Mouse (Mus musculus): ENCODE measurements around the gene Gucd1. TPM values are rescaled to one million over a fixed set of nuclear protein-coding genes. Genes with fewer than 3 reads are reported as not detected.
"Not testable (repeated sequence)": the region's sequence is repeated elsewhere in the genome, so short reads cannot be mapped to it uniquely, and the experiment has no call there.

The Gucd1 gene
- polyA plus RNA-seq, 1 experiment from 2014 or later: 31.9 TPM

- H3K27ac ChIP-seq (replicated peaks): no peak overlapping the region
- H3K9me3 ChIP-seq: 0 out of 2 replicates have a peak, but pooled peaks cover 2% of the 10 kb centered on the region
- H3K36me3 ChIP-seq (replicated peaks): no peaks in the 10 kb centered on the region
- H3K27me3 ChIP-seq (replicated peaks; ENCODE audit: low read depth, poor library complexity, severe bottlenecking): no peaks in the 10 kb centered on the region
- no peak for DNase-seq (ENCODE audit: low spot score)
- peaks cover 2% of the 10 kb centered on the region for H3K4me1 ChIP-seq
- no peak overlapping the region for H3K4me3 ChIP-seq
- WGBS: 91% methylated on average over 8 of the region's 8 CpGs
Measured at GRCm38 (mm10) chr10:75405916-75406315, 111.9 kb downstream of the Gucd1 start.

GRCm38 (mm10) chr10:75400958-75401357 lies 116.8 kb downstream of the Gucd1 start, which contains the start of gene Upb1:
Upb1 (plus strand) TSS chr10:75401115.
- Histone ChIP-seq H3K27ac (replicated peaks) (no peak within 1 kb of the TSS), H3K9me3 (0 out of 2 replicates have a peak, but pooled peaks cover 2% of the 10 kb centered on the region), H3K27me3 (replicated peaks; ENCODE audit: low read depth, poor library complexity, severe bottlenecking) (no peaks in the 10 kb centered on the region), H3K4me1 (peaks cover 6% of the 10 kb centered on the region), H3K4me3 (no peak within 1 kb of the TSS), H3K36me3 (replicated peaks) (no peaks in the 10 kb centered on the region)
- WGBS: 84% methylated on average over 4 of the region's 4 CpGs
- DNase-seq (ENCODE audit: low spot score): no peak

DNA sequence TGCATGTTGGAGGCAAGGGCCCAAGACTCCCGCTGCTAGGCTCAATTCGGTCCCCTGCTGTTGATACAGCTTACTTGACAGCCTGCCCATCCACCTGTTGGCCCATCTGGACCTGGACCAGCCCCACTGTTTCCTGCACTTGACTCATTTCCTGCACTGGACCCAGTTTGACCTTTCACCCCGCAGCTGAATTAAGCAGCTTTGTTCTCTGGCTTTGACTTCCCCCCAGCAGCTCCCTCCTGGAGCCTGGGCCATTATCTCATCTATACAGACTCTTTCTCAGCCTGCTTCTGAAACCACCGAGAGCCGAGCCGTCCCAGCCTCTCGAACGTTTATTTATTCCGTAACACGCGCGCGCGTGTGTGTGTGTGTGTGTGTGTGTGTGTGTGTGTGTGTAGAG lies 120.8 kb downstream of the Gucd1 start:
- Histone ChIP-seq H3K9me3 (no peaks in the 10 kb centered on the region), H3K4me3 (no peak overlapping the region), H3K36me3 (replicated peaks) (no peaks in the 10 kb centered on the region), H3K4me1 (peaks cover 6% of the 10 kb centered on the region), H3K27me3 (replicated peaks; ENCODE audit: low read depth, poor library complexity, severe bottlenecking) (no peaks in the 10 kb centered on the region), H3K27ac (replicated peaks) (no peak overlapping the region)
- peak; percentile 31 for DNase-seq (ENCODE audit: low spot score)
- WGBS: 53% methylated on average over 14 of the region's 14 CpGs

DNA sequence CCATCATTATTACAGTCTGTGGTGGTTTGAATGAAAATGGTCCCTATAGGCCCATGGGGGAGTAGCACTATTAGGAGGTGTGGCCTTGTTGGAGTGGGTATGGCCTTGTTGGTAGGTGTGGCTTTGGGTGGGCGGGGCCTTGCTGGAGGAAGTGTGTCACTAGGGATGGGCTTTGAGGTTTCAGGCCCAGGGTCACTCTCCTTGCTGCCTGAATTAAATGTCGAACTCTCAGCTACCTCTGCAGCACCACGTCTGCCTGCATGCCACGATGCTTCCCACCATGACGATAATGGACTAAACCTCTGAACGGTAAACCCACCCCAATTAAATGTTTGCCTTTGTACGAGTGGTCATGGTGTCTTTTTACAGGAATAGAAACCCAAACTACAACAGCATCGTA lies 123.0 kb downstream of the Gucd1 start:
- H3K4me3 ChIP-seq: no peak overlapping the region
- no peak overlapping the region for H3K27ac ChIP-seq (replicated peaks)
- 84% methylated on average over 8 of the region's 8 CpGs for WGBS
- H3K36me3 ChIP-seq (replicated peaks): no peaks in the 10 kb centered on the region
- H3K27me3 ChIP-seq (replicated peaks; ENCODE audit: low read depth, poor library complexity, severe bottlenecking): no peaks in the 10 kb centered on the region
- H3K4me1 ChIP-seq: peaks cover 6% of the 10 kb centered on the region
- H3K9me3 ChIP-seq: no peaks in the 10 kb centered on the region
- no peak for DNase-seq (ENCODE audit: low spot score)

GRCm38 (mm10) chr10:75390832-75391231 lies 126.9 kb downstream of the Gucd1 start:
- no peak for DNase-seq (ENCODE audit: low spot score)
- Histone ChIP-seq H3K4me1 (no peaks in the 10 kb centered on the region), H3K27ac (replicated peaks) (no peak overlapping the region), H3K4me3 (no peak overlapping the region), H3K9me3 (no peaks in the 10 kb centered on the region), H3K36me3 (replicated peaks) (no peaks in the 10 kb centered on the region), H3K27me3 (replicated peaks; ENCODE audit: low read depth, poor library complexity, severe bottlenecking) (no peaks in the 10 kb centered on the region)
- 87% methylated on average over 4 of the region's 4 CpGs for WGBS

DNA sequence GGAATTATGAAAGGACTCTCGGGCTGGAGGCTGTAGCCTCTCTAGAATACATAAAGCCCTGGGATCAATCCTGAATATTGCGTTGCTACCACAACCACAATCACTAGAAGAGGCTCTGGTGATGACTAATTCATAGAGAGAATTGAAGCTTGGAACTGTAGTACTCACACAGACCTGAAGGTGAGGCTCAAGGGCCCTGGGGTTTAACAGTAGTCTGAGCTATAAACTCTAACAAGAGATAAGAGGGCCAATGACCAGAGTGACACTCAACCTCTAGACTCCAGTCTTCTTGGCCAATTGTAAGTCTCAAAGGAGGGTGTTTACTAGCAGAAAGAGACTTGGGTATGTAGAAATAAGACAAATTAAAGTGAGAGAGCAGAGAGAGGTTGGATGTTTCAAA lies 127.6 kb downstream of the Gucd1 start:
- Histone ChIP-seq H3K27me3 (replicated peaks; ENCODE audit: low read depth, poor library complexity, severe bottlenecking) (no peaks in the 10 kb centered on the region), H3K9me3 (no peaks in the 10 kb centered on the region), H3K4me3 (no peak overlapping the region), H3K36me3 (replicated peaks) (no peaks in the 10 kb centered on the region), H3K27ac (replicated peaks) (no peak overlapping the region), H3K4me1 (no peaks in the 10 kb centered on the region)
- WGBS: 88% methylated on average over 2 of the region's 2 CpGs
- DNase-seq (ENCODE audit: low spot score): no peak

- H3K27me3 ChIP-seq (replicated peaks; ENCODE audit: low read depth, poor library complexity, severe bottlenecking): no peaks in the 10 kb centered on the region
- H3K27ac ChIP-seq (replicated peaks): no peak overlapping the region
- no peak overlapping the region for H3K4me3 ChIP-seq
- 92% methylated on average over 10 of the region's 10 CpGs for WGBS
- H3K36me3 ChIP-seq (replicated peaks): no peaks in the 10 kb centered on the region
- no peaks in the 10 kb centered on the region for H3K9me3 ChIP-seq
- no peak for DNase-seq (ENCODE audit: low spot score)
- H3K4me1 ChIP-seq: no peaks in the 10 kb centered on the region
Measured at GRCm38 (mm10) chr10:75378688-75379087, 139.1 kb downstream of the Gucd1 start.

- not testable (repeated sequence) for H3K36me3 ChIP-seq (replicated peaks); H3K27me3 ChIP-seq (replicated peaks; ENCODE audit: low read depth, poor library complexity, severe bottlenecking); DNase-seq (ENCODE audit: low spot score); H3K27ac ChIP-seq (replicated peaks); H3K4me3 ChIP-seq; H3K4me1 ChIP-seq; H3K9me3 ChIP-seq
- 90% methylated on average over 15 of the region's 19 CpGs for WGBS
Measured at GRCm38 (mm10) chr10:75373655-75374351, 144.0 kb downstream of the Gucd1 start.

DNA sequence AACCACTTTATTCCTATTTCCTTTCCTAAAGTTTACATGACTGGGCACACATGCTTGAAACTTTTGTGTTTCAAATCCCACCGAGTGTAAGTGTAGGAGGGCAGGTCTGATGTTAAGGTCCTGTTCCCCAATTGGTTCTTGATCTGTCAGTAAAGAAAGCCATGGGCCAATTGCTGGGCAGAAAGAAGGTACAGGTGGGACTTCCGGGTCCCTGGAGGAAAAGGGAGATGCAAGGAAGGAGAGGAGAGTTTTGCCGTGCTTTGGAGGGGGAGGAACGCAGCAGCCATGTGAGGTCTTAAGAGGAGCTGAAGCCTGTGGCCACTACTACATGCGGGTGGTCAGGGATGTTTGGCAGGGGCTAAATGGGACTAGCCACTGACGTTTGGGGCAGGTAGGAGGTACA lies 152.5 kb downstream of the Gucd1 start:
- H3K4me3 ChIP-seq: peak overlapping the region; percentile 39
- 61% methylated on average over 6 of the region's 6 CpGs for WGBS
- no peaks in the 10 kb centered on the region for H3K4me1 ChIP-seq
- H3K27me3 ChIP-seq (replicated peaks; ENCODE audit: low read depth, poor library complexity, severe bottlenecking): no peaks in the 10 kb centered on the region
- DNase-seq (ENCODE audit: low spot score): peak; percentile 17
- no peaks in the 10 kb centered on the region for H3K9me3 ChIP-seq
- no peak overlapping the region for H3K27ac ChIP-seq (replicated peaks)
- H3K36me3 ChIP-seq (replicated peaks): no peaks in the 10 kb centered on the region

GRCm38 (mm10) chr10:75364796-75365195 lies 153.0 kb downstream of the Gucd1 start:
- no peaks in the 10 kb centered on the region for H3K36me3 ChIP-seq (replicated peaks)
- no peaks in the 10 kb centered on the region for H3K9me3 ChIP-seq
- H3K27ac ChIP-seq (replicated peaks): no peak overlapping the region
- H3K4me1 ChIP-seq: no peaks in the 10 kb centered on the region
- H3K27me3 ChIP-seq (replicated peaks; ENCODE audit: low read depth, poor library complexity, severe bottlenecking): no peaks in the 10 kb centered on the region
- WGBS: 85% methylated on average over 9 of the region's 9 CpGs
- H3K4me3 ChIP-seq: no peak overlapping the region
- DNase-seq (ENCODE audit: low spot score): no peak

DNA sequence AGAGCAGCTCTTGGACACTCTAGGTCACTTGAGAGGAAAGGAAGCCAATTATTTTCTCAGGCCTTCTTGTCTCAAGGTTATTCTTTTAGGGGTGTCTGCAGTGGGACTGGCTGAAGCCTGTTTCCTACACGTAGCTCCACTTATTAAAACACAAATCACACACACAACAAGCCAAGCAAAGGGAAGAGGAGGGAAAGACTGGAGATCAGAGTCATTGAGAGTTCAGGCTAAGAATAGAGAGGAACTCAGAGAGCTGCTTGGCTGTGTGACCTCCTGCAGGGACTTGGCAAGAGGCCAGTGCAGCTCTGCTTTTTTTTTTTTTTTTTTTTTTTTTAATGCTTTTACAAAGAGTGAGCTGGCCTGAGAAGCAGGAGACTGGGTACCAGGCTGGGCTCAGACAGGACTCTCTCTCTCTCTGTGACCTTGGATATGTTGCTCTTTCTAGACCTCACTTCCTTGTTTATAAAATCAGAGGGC lies 153.5 kb downstream of the Gucd1 start:
- H3K4me3 ChIP-seq; H3K4me1 ChIP-seq; H3K36me3 ChIP-seq (replicated peaks); H3K27ac ChIP-seq (replicated peaks); H3K9me3 ChIP-seq; DNase-seq (ENCODE audit: low spot score); H3K27me3 ChIP-seq (replicated peaks; ENCODE audit: low read depth, poor library complexity, severe bottlenecking): not testable (repeated sequence)
- 31% methylated on average over 1 of the region's 1 CpGs for WGBS

- Histone ChIP-seq H3K27me3 (replicated peaks; ENCODE audit: low read depth, poor library complexity, severe bottlenecking) (no peaks in the 10 kb centered on the region), H3K4me1 (no peaks in the 10 kb centered on the region), H3K36me3 (replicated peaks) (no peaks in the 10 kb centered on the region), H3K4me3 (no peak overlapping the region), H3K9me3 (no peaks in the 10 kb centered on the region), H3K27ac (replicated peaks) (no peak overlapping the region)
- WGBS: 80% methylated on average over 4 of the region's 4 CpGs
- no peak for DNase-seq (ENCODE audit: low spot score)
Measured at GRCm38 (mm10) chr10:75355341-75355740, 162.4 kb downstream of the Gucd1 start.

- not testable (repeated sequence) for H3K4me3 ChIP-seq; H3K9me3 ChIP-seq; H3K4me1 ChIP-seq; H3K36me3 ChIP-seq (replicated peaks); H3K27me3 ChIP-seq (replicated peaks; ENCODE audit: low read depth, poor library complexity, severe bottlenecking); DNase-seq (ENCODE audit: low spot score); H3K27ac ChIP-seq (replicated peaks)
- WGBS: 71% methylated on average over 9 of the region's 9 CpGs
Measured at GRCm38 (mm10) chr10:75353838-75354241, 163.9 kb downstream of the Gucd1 start.
